Mouse (Mus musculus) heart, adult 2 months (tissue): Measurements from ENCODE around the gene Acbd7.

Source experiments
- CTCF ChIP-seq: fragments of 200-600 bp; IDR thresholded peaks from 2 replicates; pipeline ENCODE4 v1.8.1; 2022; ENCODE audit warnings: antibody characterized with exemption, mild to moderate bottlenecking, moderate library complexity
- POLR2A ChIP-seq: fragments of 200-500 bp; IDR thresholded peaks from 2 replicates; pipeline ENCODE4 v1.6.1; 2011; ENCODE audit warnings: mild to moderate bottlenecking, low read depth, low read length, control low read depth; ENCODE audit not compliant: insufficient read depth

GRCm38 (mm10) chr2:3357887-3358286, 21.9 kb downstream of the Acbd7 start:
- TF ChIP-seq POLR2A, result no peak
- TF ChIP-seq CTCF, result no peak
